In genomic region chr4:130913077-130913476, GRCm38 (mm10) we compare ENCODE assay signal across 8 mouse cellular contexts. TPM values are rescaled to one million over a fixed set of nuclear protein-coding genes. Genes with fewer than 3 reads are reported as not detected.
DNase-seq lines count a peak whose midpoint lies in the region; TF ChIP-seq lines count a peak whose summit lies in the region.

TSS of gene Laptm5 (plus strand) at chr4:130913125.

- TF ChIP-seq POLR2A in embryonic fibroblast, embryonic 13.5 days (IDR thresholded peaks at IDR 0.05; ENCODE audit: low read depth, low read length) = no peak

- peaks cover 4% of the 10 kb centered on the region; the same call in 1 of the 2 replicates for H3K4me1 ChIP-seq in embryonic fibroblast, embryonic 13.5 days (ENCODE audit: control insufficient read depth, insufficient read depth, low read length)
- peaks cover 65% of the 10 kb centered on the region for H3K4me1 ChIP-seq in hindbrain, embryonic 10.5 days (replicated peaks)
- peaks cover 46% of the 10 kb centered on the region for H3K4me1 ChIP-seq in midbrain, embryonic 10.5 days

- intact Hi-C loops in left cerebral cortex, adult 2 months (cut with DNase I) = no loop called here
- intact Hi-C loops in left cerebral cortex, postnatal 4 days (cut with DNase I) = no loop called here

- no peak for TF ChIP-seq CTCF in left cerebral cortex, adult 2 months (IDR thresholded peaks at IDR 0.05)
- no peak for TF ChIP-seq CTCF in embryonic fibroblast, embryonic 13.5 days (IDR thresholded peaks at IDR 0.05; ENCODE audit: borderline replicate concordance, insufficient read depth, low read length)

- no peaks in the 10 kb centered on the region for H3K9me3 ChIP-seq in hindbrain, embryonic 10.5 days
- H3K9me3 ChIP-seq in midbrain, embryonic 10.5 days (replicated peaks) = no peaks in the 10 kb centered on the region

- no peaks in the 10 kb centered on the region for H3K36me3 ChIP-seq in hindbrain, embryonic 10.5 days
- H3K36me3 ChIP-seq in midbrain, embryonic 10.5 days = no peaks in the 10 kb centered on the region

- H3K27ac ChIP-seq in left cerebral cortex, adult 2 months = peak within 1 kb of the TSS; percentile 12; the same call in 1 of the 2 replicates
- no peak within 1 kb of the TSS for H3K27ac ChIP-seq in embryonic fibroblast, embryonic 13.5 days (ENCODE audit: insufficient read depth, low read length)
- H3K27ac ChIP-seq in hindbrain, embryonic 10.5 days = peak within 1 kb of the TSS; percentile 51
- peak within 1 kb of the TSS; percentile 53 for H3K27ac ChIP-seq in midbrain, embryonic 10.5 days (replicated peaks)

- no peak within 1 kb of the TSS for H3K4me3 ChIP-seq in left cerebral cortex, adult 2 months
- H3K4me3 ChIP-seq in embryonic fibroblast, embryonic 13.5 days (ENCODE audit: insufficient read depth, low read length) = no peak within 1 kb of the TSS
- H3K4me3 ChIP-seq in hindbrain, embryonic 10.5 days = no peak within 1 kb of the TSS
- H3K4me3 ChIP-seq in midbrain, embryonic 10.5 days = 0 out of 2 replicates have a peak within 1 kb of the TSS, but pooled peaks have one; percentile 9

- no peaks in the 10 kb centered on the region for H3K27me3 ChIP-seq in hindbrain, embryonic 10.5 days (ENCODE audit: insufficient read depth, poor library complexity, severe bottlenecking)
- H3K27me3 ChIP-seq in midbrain, embryonic 10.5 days (ENCODE audit: low read depth, poor library complexity, severe bottlenecking) = no peaks in the 10 kb centered on the region

- no peak for DNase-seq in left cerebral cortex, adult 2 months (ENCODE audit: extremely low spot score in 1 of 2, low spot score in 2 of 2)
- DNase-seq in left cerebral cortex, adult 11 months (ENCODE audit: low spot score) = no peak
- no peak for DNase-seq in hindbrain, embryonic 10.5 days (ENCODE audit: low spot score)
- DNase-seq in left cerebral cortex, postnatal 4 days = no peak
- no peak for DNase-seq in midbrain, embryonic 10.5 days (ENCODE audit: low spot score)
- peak; percentile 75 to 86 for DNase-seq in thymus, adult 18-20 months
- no peak for DNase-seq in right cerebral cortex, postnatal 14 days

- 73% methylated on average over 11 of the region's 11 CpGs for WGBS in hindbrain, embryonic 10.5 days
- 77% methylated on average over 11 of the region's 11 CpGs for WGBS in midbrain, embryonic 10.5 days

RNA-seq across cellular contexts. Expression of gene Laptm5, which starts in this region (rescaled TPM):
- 10 to 100 TPM; 32.1 to 33.9 TPM for total RNA-seq in left cerebral cortex, adult 2 months (2021)
- polyA plus RNA-seq in embryonic fibroblast, embryonic 13.5 days (2011; ENCODE audit: insufficient read length, low read depth, missing spikeins) = 0.50 and 10.8 TPM in 2 replicates
- 21.3 and 25.9 TPM in 2 replicates for polyA plus RNA-seq in hindbrain, embryonic 10.5 days (2016; fragmentation: Nextera tagmentation; extraction: Ambion mirVana)
- 10 to 100 TPM; 10.8 to 15.0 TPM for total RNA-seq in left cerebral cortex, postnatal 4 days (2021)
- 16.7 and 22.9 TPM in 2 replicates for polyA plus RNA-seq in midbrain, embryonic 10.5 days (2016; fragmentation: Nextera tagmentation; extraction: Ambion mirVana)

Comparison
In these comparisons a context has a peak if more than half of its experiments do, and no peak if none do; other contexts are left out.
1. DNase-seq: peak in thymus, adult 18-20 months (2 of 2); none in left cerebral cortex, adult 2 months (0 of 2), left cerebral cortex, adult 11 months (single experiment), hindbrain, embryonic 10.5 days (single experiment), left cerebral cortex, postnatal 4 days (single experiment), midbrain, embryonic 10.5 days (single experiment) and right cerebral cortex, postnatal 14 days (single experiment).